Mouse (Mus musculus): ENCODE results near the gene Hsdl2. TPM values are rescaled to one million over a fixed set of nuclear protein-coding genes. Genes with fewer than 3 reads are reported as not detected.

Gene Hsdl2
- polyA plus RNA-seq, 1 experiment from 2014 or later = 37.8 TPM

DNA sequence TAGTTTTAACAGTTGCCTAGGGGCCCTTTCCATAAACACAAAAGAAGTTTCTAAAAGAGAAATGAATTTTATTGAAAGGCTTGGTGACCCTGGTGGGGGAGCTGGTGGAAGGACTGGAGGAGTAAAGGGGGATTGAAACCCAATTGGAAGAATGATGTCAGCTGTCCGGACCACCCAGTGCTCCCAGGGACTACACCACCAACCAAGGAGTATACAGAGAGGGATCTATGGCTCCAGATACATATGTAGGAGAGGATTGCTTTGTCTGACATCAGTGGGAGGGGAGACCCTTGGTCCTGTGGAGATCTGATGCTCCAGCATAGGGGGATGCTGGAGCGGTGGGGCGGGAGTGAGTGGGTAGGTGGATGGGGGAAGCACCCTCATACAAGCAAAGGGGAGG is 24.1 kb downstream of the Hsdl2 start:
- 99% methylated on average over 3 of the region's 3 CpGs for WGBS

GRCm38 (mm10) chr4:59610411-59610810 is 29.0 kb downstream of the Hsdl2 start:
- ATAC-seq (ENCODE audit: low FRiP score) = no peak
- H3K4me3 ChIP-seq = no peak overlapping the region
- H3K4me2 ChIP-seq (replicated peaks) = no peak overlapping the region
- 78% methylated on average over 3 of the region's 3 CpGs for WGBS
- no peaks in the 10 kb centered on the region for H3K27me3 ChIP-seq
- no peaks in the 10 kb centered on the region for H3K4me1 ChIP-seq
- no peak overlapping the region for H3K27ac ChIP-seq
- no peak overlapping the region for H3K9ac ChIP-seq
- H3K36me3 ChIP-seq = 0 out of 2 replicates have a peak, but pooled peaks cover 7% of the 10 kb centered on the region
- no peaks in the 10 kb centered on the region for H3K9me3 ChIP-seq (replicated peaks)

More for the DNA sequence above, 24.1 kb downstream of the Hsdl2 start:
- H3K27me3 ChIP-seq = no peaks in the 10 kb centered on the region
- no peaks in the 10 kb centered on the region for H3K9me3 ChIP-seq (replicated peaks)
- H3K36me3 ChIP-seq = 0 out of 2 replicates have a peak, but pooled peaks cover under 1% of the 10 kb centered on the region
- no peak for ATAC-seq (ENCODE audit: low FRiP score)
- no peaks in the 10 kb centered on the region for H3K4me1 ChIP-seq
- no peak overlapping the region for H3K4me3 ChIP-seq
- H3K4me2 ChIP-seq (replicated peaks) = no peak overlapping the region
- no peak overlapping the region for H3K27ac ChIP-seq
- H3K9ac ChIP-seq = no peak overlapping the region

GRCm38 (mm10) chr4:59614986-59615385 is 33.6 kb downstream of the Hsdl2 start:
- H3K36me3 ChIP-seq = 0 out of 2 replicates have a peak, but pooled peaks cover 7% of the 10 kb centered on the region
- ATAC-seq (ENCODE audit: low FRiP score) = no peak
- no peak overlapping the region for H3K4me2 ChIP-seq (replicated peaks)
- 47% methylated on average over 1 of the region's 1 CpGs for WGBS
- H3K27ac ChIP-seq = no peak overlapping the region
- H3K9me3 ChIP-seq (replicated peaks) = no peaks in the 10 kb centered on the region
- H3K27me3 ChIP-seq = no peaks in the 10 kb centered on the region
- H3K4me1 ChIP-seq = no peaks in the 10 kb centered on the region
- no peak overlapping the region for H3K9ac ChIP-seq
- no peak overlapping the region for H3K4me3 ChIP-seq

DNA sequence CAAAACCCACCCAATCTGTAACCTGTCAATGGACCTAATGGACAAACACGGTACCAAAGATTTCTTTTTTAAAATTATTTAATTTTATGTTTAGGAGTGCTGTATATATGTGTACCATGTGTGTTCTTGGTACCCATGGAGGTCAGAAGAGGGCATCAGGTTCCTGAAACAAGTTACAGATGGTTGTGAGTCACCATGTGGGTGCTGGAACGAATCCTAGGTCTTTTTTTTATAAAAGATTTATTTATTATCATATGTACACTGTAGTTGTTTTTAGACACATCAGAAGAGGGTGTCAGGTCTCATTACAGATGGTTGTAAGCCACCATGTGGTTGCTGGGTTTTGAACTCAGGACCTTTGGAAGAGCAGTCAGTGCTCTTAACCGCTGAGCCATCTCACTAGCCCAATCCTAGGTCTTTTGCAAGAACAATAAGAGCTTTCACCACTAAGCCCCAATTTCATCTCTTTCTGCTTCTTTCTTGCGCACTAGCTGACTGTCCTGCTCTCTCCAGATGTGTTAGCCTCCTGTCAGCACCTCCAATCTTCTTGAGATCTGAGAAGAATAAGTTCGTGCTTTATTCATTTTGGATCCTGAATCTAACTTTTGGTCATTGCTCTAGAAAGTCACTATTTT is 38.4 kb downstream of the Hsdl2 start:
- WGBS = 88% methylated on average over 5 of the region's 5 CpGs
- H3K36me3 ChIP-seq = no peaks in the 10 kb centered on the region
- no peaks in the 10 kb centered on the region for H3K27me3 ChIP-seq
- no peak overlapping the region for H3K27ac ChIP-seq
- no peak overlapping the region for H3K9ac ChIP-seq
- no peak for ATAC-seq (ENCODE audit: low FRiP score)
- no peak overlapping the region for H3K4me3 ChIP-seq
- H3K4me2 ChIP-seq (replicated peaks) = no peak overlapping the region
- no peaks in the 10 kb centered on the region for H3K4me1 ChIP-seq
- H3K9me3 ChIP-seq (replicated peaks) = no peaks in the 10 kb centered on the region

DNA sequence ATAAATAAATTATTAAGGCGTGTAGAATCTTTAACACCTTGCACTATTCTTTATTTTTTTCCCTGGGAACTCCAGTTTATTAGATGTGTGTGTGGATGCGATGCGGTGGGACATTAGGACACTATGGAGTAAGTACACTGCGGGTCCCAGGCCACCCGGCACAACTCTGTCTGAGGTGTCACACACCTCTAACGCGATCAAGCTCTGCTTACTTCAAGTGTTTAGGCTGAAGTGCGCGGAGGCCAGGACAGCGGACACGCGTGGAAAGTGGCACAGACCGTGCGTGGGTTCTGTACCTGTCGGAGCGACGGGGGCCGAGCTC is 44.3 kb downstream of the Hsdl2 start:
- Histone ChIP-seq H3K36me3 (no peaks in the 10 kb centered on the region), H3K27me3 (no peaks in the 10 kb centered on the region), H3K9ac (peak overlapping the region; percentile 93), H3K9me3 (replicated peaks) (no peaks in the 10 kb centered on the region), H3K4me1 (peaks cover 22% of the 10 kb centered on the region), H3K4me3 (peak overlapping the region; percentile 97), H3K27ac (peak overlapping the region; percentile 77), H3K4me2 (replicated peaks) (peak overlapping the region; percentile 58)
- WGBS = under 1% methylated on average over 18 of the region's 18 CpGs
- ATAC-seq (ENCODE audit: low FRiP score) = peak; percentile 78

- Histone ChIP-seq H3K27me3 (no peaks in the 10 kb centered on the region), H3K27ac (peak within 1 kb of the TSS; percentile 95), H3K9ac (peak within 1 kb of the TSS; percentile 93), H3K4me1 (peaks cover 24% of the 10 kb centered on the region), H3K9me3 (replicated peaks) (no peaks in the 10 kb centered on the region), H3K4me2 (replicated peaks) (peak within 1 kb of the TSS; percentile 58), H3K36me3 (no peaks in the 10 kb centered on the region), H3K4me3 (peak within 1 kb of the TSS; percentile 97)
- WGBS = 1% methylated on average over 84 of the region's 120 CpGs
- peak; percentile 90 for ATAC-seq (ENCODE audit: low FRiP score)
These were observed 44.9 kb downstream of the Hsdl2 start, which contains the start of gene E130308A19Rik for GRCm38 (mm10) chr4:59625998-59626910. E130308A19Rik (plus strand) TSS chr4:59626211.

GRCm38 (mm10) chr4:59628255-59628654 is 46.9 kb downstream of the Hsdl2 start:
- Histone ChIP-seq H3K4me3 (0 out of 2 replicates have a peak overlapping the region, but pooled peaks have one; percentile 0), H3K9me3 (replicated peaks) (no peaks in the 10 kb centered on the region), H3K4me2 (replicated peaks) (peak overlapping the region; percentile 38), H3K36me3 (no peaks in the 10 kb centered on the region), H3K9ac (no peak overlapping the region; the same call in 1 of the 2 replicates), H3K4me1 (peaks cover 31% of the 10 kb centered on the region), H3K27me3 (no peaks in the 10 kb centered on the region), H3K27ac (0 out of 2 replicates have a peak overlapping the region, but pooled peaks have one; percentile 8)
- no peak for ATAC-seq (ENCODE audit: low FRiP score)
- 47% methylated on average over 4 of the region's 4 CpGs for WGBS

DNA sequence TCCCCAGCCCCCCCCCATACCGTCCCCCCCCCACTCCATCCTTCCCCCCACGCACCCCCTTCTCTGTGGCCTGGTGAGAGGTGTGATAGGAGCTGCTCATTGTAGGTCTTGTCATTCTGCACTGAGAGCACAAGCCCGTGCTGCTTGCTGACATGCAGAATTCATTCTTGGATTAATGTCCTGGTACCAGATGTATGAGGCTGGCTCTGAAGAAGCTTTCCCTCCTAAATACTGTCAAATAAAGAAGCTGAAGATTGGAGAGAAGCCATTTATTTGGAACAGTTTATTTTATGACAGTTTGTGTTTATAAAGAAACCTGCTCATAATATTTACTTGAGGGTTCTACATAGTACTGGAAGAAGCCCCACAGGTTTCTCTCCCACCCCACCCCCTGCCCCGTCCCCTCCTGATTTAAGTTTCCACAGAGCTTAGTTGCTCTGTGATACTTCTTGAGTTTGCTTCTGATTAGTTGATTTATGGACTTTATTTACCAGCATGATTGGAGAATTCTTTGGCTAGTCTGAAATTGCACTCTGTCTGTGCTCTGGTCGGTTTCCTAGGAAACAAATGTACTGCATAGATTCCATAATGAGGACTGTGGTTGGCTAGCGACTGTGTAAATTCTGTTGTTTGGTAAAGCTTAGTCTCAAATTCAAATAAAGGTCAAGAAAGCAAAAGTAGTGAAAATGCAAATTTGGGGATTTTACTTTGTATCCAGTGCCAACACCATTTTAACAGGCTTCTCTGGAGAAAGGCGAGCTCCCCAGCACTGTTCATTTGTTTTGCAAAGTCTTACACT is 47.9 kb downstream of the Hsdl2 start:
- no peak overlapping the region for H3K4me3 ChIP-seq
- 0 out of 2 replicates have a peak, but pooled peaks have one; percentile 32 for ATAC-seq (ENCODE audit: low FRiP score)
- H3K4me1 ChIP-seq = peaks cover 34% of the 10 kb centered on the region

GRCm38 (mm10) chr4:59630122-59630521 is 48.8 kb downstream of the Hsdl2 start:
- no peak overlapping the region for H3K27ac ChIP-seq
- no peak overlapping the region for H3K9ac ChIP-seq
- H3K4me3 ChIP-seq = no peak overlapping the region
- peaks cover 36% of the 10 kb centered on the region for H3K4me1 ChIP-seq
- no peaks in the 10 kb centered on the region for H3K27me3 ChIP-seq
- no peaks in the 10 kb centered on the region for H3K36me3 ChIP-seq
- H3K4me2 ChIP-seq (replicated peaks) = peak overlapping the region; percentile 0; the same call in 1 of the 2 replicates
- no peaks in the 10 kb centered on the region for H3K9me3 ChIP-seq (replicated peaks)
- ATAC-seq (ENCODE audit: low FRiP score) = no peak
- WGBS = 60% methylated on average over 9 of the region's 9 CpGs

More for the DNA sequence above, 47.9 kb downstream of the Hsdl2 start:
- WGBS = 14% methylated on average over 7 of the region's 7 CpGs
- Histone ChIP-seq H3K27me3 (no peaks in the 10 kb centered on the region), H3K9ac (peak overlapping the region; percentile 43), H3K9me3 (replicated peaks) (no peaks in the 10 kb centered on the region), H3K36me3 (no peaks in the 10 kb centered on the region), H3K4me2 (replicated peaks) (peak overlapping the region; percentile 35), H3K27ac (peak overlapping the region; percentile 35)

DNA sequence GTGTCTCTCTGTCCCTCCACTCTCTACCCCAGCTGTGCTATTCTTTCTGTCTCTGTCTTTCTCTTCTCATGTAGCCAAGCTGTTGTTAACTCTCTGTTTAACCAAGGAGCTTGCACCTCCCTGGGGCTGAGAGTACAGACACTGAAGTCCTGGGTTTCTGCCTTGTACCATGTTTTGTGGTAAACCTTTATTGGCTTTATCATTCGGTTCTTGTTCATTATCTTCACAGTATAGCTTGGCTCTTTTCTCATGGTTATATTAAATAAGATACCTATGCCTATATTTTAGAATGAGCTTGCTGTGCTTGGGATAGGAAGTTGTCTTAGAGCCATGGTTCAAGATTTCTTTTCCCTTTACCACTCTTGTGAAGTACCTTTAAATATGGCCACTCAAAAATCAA is 53.2 kb downstream of the Hsdl2 start:
- Histone ChIP-seq H3K4me2 (replicated peaks) (no peak overlapping the region), H3K9me3 (replicated peaks) (no peaks in the 10 kb centered on the region), H3K27ac (no peak overlapping the region), H3K4me3 (no peak overlapping the region), H3K27me3 (no peaks in the 10 kb centered on the region), H3K36me3 (no peaks in the 10 kb centered on the region), H3K9ac (no peak overlapping the region), H3K4me1 (peaks cover 32% of the 10 kb centered on the region)
- ATAC-seq (ENCODE audit: low FRiP score) = no peak
- 74% methylated on average over 1 of the region's 1 CpGs for WGBS

- Histone ChIP-seq H3K4me1 (peaks cover 23% of the 10 kb centered on the region), H3K27ac (no peak overlapping the region)
- no peak for ATAC-seq (ENCODE audit: low FRiP score)
These were observed 57.8 kb downstream of the Hsdl2 start for GRCm38 (mm10) chr4:59639163-59639562.

DNA sequence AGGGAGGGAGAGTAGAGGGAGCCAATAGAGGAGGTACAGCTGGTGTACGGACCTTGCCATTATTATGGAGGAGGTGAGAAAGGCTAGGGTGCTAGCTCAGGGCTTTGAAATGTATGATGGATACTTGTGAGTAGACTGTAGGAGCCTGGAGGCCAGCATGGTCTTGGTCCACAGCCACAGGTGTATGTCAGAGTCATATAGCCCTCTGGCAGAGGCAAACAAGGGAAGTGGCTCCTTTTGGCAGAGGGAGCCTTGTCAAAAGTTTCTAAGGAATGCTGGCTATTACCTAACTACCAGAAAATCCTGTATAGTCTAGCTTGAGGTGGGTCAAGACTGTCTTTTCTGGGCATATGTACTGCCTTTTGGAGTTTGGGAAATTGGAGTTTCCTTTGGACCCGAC is 59.4 kb downstream of the Hsdl2 start:
- H3K4me2 ChIP-seq (replicated peaks) = no peak overlapping the region
- H3K4me3 ChIP-seq = no peak overlapping the region
- no peaks in the 10 kb centered on the region for H3K27me3 ChIP-seq
- no peaks in the 10 kb centered on the region for H3K36me3 ChIP-seq
- 89% methylated on average over 2 of the region's 2 CpGs for WGBS
- no peaks in the 10 kb centered on the region for H3K9me3 ChIP-seq (replicated peaks)
- H3K9ac ChIP-seq = no peak overlapping the region
- H3K4me1 ChIP-seq = peaks cover 17% of the 10 kb centered on the region
- no peak overlapping the region for H3K27ac ChIP-seq
- no peak for ATAC-seq (ENCODE audit: low FRiP score)

More at GRCm38 (mm10) chr4:59639163-59639562, 57.8 kb downstream of the Hsdl2 start:
- Histone ChIP-seq H3K4me3 (no peak overlapping the region), H3K36me3 (no peaks in the 10 kb centered on the region), H3K27me3 (no peaks in the 10 kb centered on the region), H3K9ac (no peak overlapping the region), H3K9me3 (replicated peaks) (no peaks in the 10 kb centered on the region), H3K4me2 (replicated peaks) (no peak overlapping the region)

All from hindbrain, embryonic 12.5 days (tissue).